Mouse (Mus musculus): ENCODE data around the gene Fscn2. TPM values are rescaled to one million over a fixed set of nuclear protein-coding genes. Genes with fewer than 3 reads are reported as not detected.
A peak's percentile ranks its signal among the peaks of the same experiment; 100 is the strongest.

Fscn2 gene
- polyA plus RNA-seq, 1 experiment from 2014 or later, result 1.3 TPM

GRCm38 (mm10) chr11:120366443-120367027 lies 5.2 kb downstream of the Fscn2 start:
- no peak for ATAC-seq (replicated peaks; ENCODE audit: low FRiP score, low read depth)
- Histone ChIP-seq H3K4me1 (replicated peaks; ENCODE audit: insufficient read depth, low read length) (0 out of 2 replicates have a peak, but pooled peaks cover 4% of the 10 kb centered on the region), H3K9ac (ENCODE audit: low read depth, low read length) (no peak overlapping the region), H3K4me2 (ENCODE audit: low read length) (no peak overlapping the region), H3K36me3 (ENCODE audit: insufficient read depth, low read length) (0 out of 2 replicates have a peak, but pooled peaks cover 15% of the 10 kb centered on the region), H3K4me3 (replicated peaks; ENCODE audit: low read depth, low read length) (no peak overlapping the region), H3K27ac (no peak overlapping the region), H3K27me3 (ENCODE audit: insufficient read depth, low read length) (no peaks in the 10 kb centered on the region), H3K9me3 (replicated peaks; ENCODE audit: low read length) (no peaks in the 10 kb centered on the region)
- no peak for DNase-seq (ENCODE audit: low spot score)
- no peak for TF ChIP-seq CTCF (IDR thresholded peaks at IDR 0.05; ENCODE audit: low read depth)
- WGBS, result 40% methylated on average over 7 of the region's 7 CpGs

GRCm38 (mm10) chr11:120369656-120370055 lies 8.3 kb downstream of the Fscn2 start:
- DNase-seq (ENCODE audit: low spot score), result peak; percentile 70
- peaks cover 39% of the 10 kb centered on the region for H3K36me3 ChIP-seq (ENCODE audit: insufficient read depth, low read length)
- no peak overlapping the region for H3K4me2 ChIP-seq (ENCODE audit: low read length)
- H3K4me1 ChIP-seq (replicated peaks; ENCODE audit: insufficient read depth, low read length), result 0 out of 2 replicates have a peak, but pooled peaks cover 4% of the 10 kb centered on the region
- peak; percentile 52 for ATAC-seq (replicated peaks; ENCODE audit: low FRiP score, low read depth)
- H3K27ac ChIP-seq, result 0 out of 2 replicates have a peak overlapping the region, but pooled peaks have one; percentile 5
- H3K9ac ChIP-seq (ENCODE audit: low read depth, low read length), result no peak overlapping the region
- WGBS, result 30% methylated on average over 8 of the region's 8 CpGs
- TF ChIP-seq CTCF (IDR thresholded peaks at IDR 0.05; ENCODE audit: low read depth), result peak; percentile 85
- no peak overlapping the region for H3K4me3 ChIP-seq (replicated peaks; ENCODE audit: low read depth, low read length)
- H3K27me3 ChIP-seq (ENCODE audit: insufficient read depth, low read length), result no peaks in the 10 kb centered on the region
- no peaks in the 10 kb centered on the region for H3K9me3 ChIP-seq (replicated peaks; ENCODE audit: low read length)

- Histone ChIP-seq H3K9me3 (replicated peaks; ENCODE audit: low read length) (no peaks in the 10 kb centered on the region), H3K4me1 (replicated peaks; ENCODE audit: insufficient read depth, low read length) (peaks cover 5% of the 10 kb centered on the region; the same call in 1 of the 2 replicates), H3K27ac (no peak overlapping the region), H3K4me3 (replicated peaks; ENCODE audit: low read depth, low read length) (no peak overlapping the region), H3K4me2 (ENCODE audit: low read length) (no peak overlapping the region), H3K27me3 (ENCODE audit: insufficient read depth, low read length) (no peaks in the 10 kb centered on the region), H3K9ac (ENCODE audit: low read depth, low read length) (no peak overlapping the region), H3K36me3 (ENCODE audit: insufficient read depth, low read length) (peaks cover 58% of the 10 kb centered on the region)
- TF ChIP-seq CTCF (IDR thresholded peaks at IDR 0.05; ENCODE audit: low read depth), result peak; percentile 40
- DNase-seq (ENCODE audit: low spot score) (no peak), ATAC-seq (replicated peaks; ENCODE audit: low FRiP score, low read depth) (no peak)
- WGBS, result 64% methylated on average over 13 of the region's 13 CpGs
Observed at GRCm38 (mm10) chr11:120373025-120373424, 11.7 kb downstream of the Fscn2 start.

GRCm38 (mm10) chr11:120373820-120374586 lies 12.7 kb downstream of the Fscn2 start:
- peaks cover 7% of the 10 kb centered on the region for H3K4me1 ChIP-seq (replicated peaks; ENCODE audit: insufficient read depth, low read length)
- no peak overlapping the region for H3K27ac ChIP-seq
- H3K4me2 ChIP-seq (ENCODE audit: low read length), result no peak overlapping the region
- ATAC-seq (replicated peaks; ENCODE audit: low FRiP score, low read depth) (no peak), DNase-seq (ENCODE audit: low spot score) (no peak)
- no peaks in the 10 kb centered on the region for H3K27me3 ChIP-seq (ENCODE audit: insufficient read depth, low read length)
- WGBS, result 88% methylated on average over 23 of the region's 23 CpGs
- peaks cover 57% of the 10 kb centered on the region for H3K36me3 ChIP-seq (ENCODE audit: insufficient read depth, low read length)
- no peak overlapping the region for H3K4me3 ChIP-seq (replicated peaks; ENCODE audit: low read depth, low read length)
- no peaks in the 10 kb centered on the region for H3K9me3 ChIP-seq (replicated peaks; ENCODE audit: low read length)
- H3K9ac ChIP-seq (ENCODE audit: low read depth, low read length), result no peak overlapping the region
- no peak for TF ChIP-seq CTCF (IDR thresholded peaks at IDR 0.05; ENCODE audit: low read depth)

GRCm38 (mm10) chr11:120375324-120375723 lies 14.0 kb downstream of the Fscn2 start:
- Histone ChIP-seq H3K4me1 (replicated peaks; ENCODE audit: insufficient read depth, low read length) (peaks cover 10% of the 10 kb centered on the region), H3K4me3 (replicated peaks; ENCODE audit: low read depth, low read length) (no peak overlapping the region), H3K36me3 (ENCODE audit: insufficient read depth, low read length) (peaks cover 53% of the 10 kb centered on the region), H3K4me2 (ENCODE audit: low read length) (no peak overlapping the region), H3K9me3 (replicated peaks; ENCODE audit: low read length) (no peaks in the 10 kb centered on the region), H3K27ac (no peak overlapping the region), H3K9ac (ENCODE audit: low read depth, low read length) (no peak overlapping the region), H3K27me3 (ENCODE audit: insufficient read depth, low read length) (no peaks in the 10 kb centered on the region)
- DNase-seq (ENCODE audit: low spot score), result no peak
- ATAC-seq (replicated peaks; ENCODE audit: low FRiP score, low read depth), result no peak
- 91% methylated on average over 10 of the region's 10 CpGs for WGBS
- no peak for TF ChIP-seq CTCF (IDR thresholded peaks at IDR 0.05; ENCODE audit: low read depth)

- Histone ChIP-seq H3K4me1 (replicated peaks; ENCODE audit: insufficient read depth, low read length) (peaks cover 10% of the 10 kb centered on the region), H3K27me3 (ENCODE audit: insufficient read depth, low read length) (no peaks in the 10 kb centered on the region), H3K9me3 (replicated peaks; ENCODE audit: low read length) (no peaks in the 10 kb centered on the region), H3K4me2 (ENCODE audit: low read length) (no peak overlapping the region), H3K27ac (no peak overlapping the region), H3K9ac (ENCODE audit: low read depth, low read length) (0 out of 2 replicates have a peak overlapping the region, but pooled peaks have one; percentile 72), H3K4me3 (replicated peaks; ENCODE audit: low read depth, low read length) (no peak overlapping the region), H3K36me3 (ENCODE audit: insufficient read depth, low read length) (peaks cover 56% of the 10 kb centered on the region)
- no peak for ATAC-seq (replicated peaks; ENCODE audit: low FRiP score, low read depth)
- 82% methylated on average over 17 of the region's 17 CpGs for WGBS
- TF ChIP-seq CTCF (IDR thresholded peaks at IDR 0.05; ENCODE audit: low read depth), result no peak
- no peak for DNase-seq (ENCODE audit: low spot score)
Observed at GRCm38 (mm10) chr11:120376302-120377160, 15.2 kb downstream of the Fscn2 start.
